Mouse (Mus musculus) brain, adult 2 months (tissue): ENCODE measurements around the gene Hdac10.

Experiments used
- DNase-seq: peaks from one replicate; pipeline ENCODE4 v3.0.0; 2011; ENCODE audit warnings: low read depth, low spot score

Hdac10 gene

GRCm38 (mm10) chr15:89148496-89149270 is 20.2 kb upstream of the Hdac10 start:
- peak; percentile 41 for DNase-seq

- DNase-seq: no peak
Observed at GRCm38 (mm10) chr15:89147895-89148294, 19.4 kb upstream of the Hdac10 start.

GRCm38 (mm10) chr15:89147456-89147855 is 19.0 kb upstream of the Hdac10 start:
- no peak for DNase-seq

- DNase-seq: peak; percentile 76
Observed at GRCm38 (mm10) chr15:89147024-89147423, 18.5 kb upstream of the Hdac10 start.

GRCm38 (mm10) chr15:89146537-89146936 is 18.0 kb upstream of the Hdac10 start:
- DNase-seq: peak; percentile 88

GRCm38 (mm10) chr15:89145813-89146350 is 17.4 kb upstream of the Hdac10 start:
- no peak for DNase-seq

DNA sequence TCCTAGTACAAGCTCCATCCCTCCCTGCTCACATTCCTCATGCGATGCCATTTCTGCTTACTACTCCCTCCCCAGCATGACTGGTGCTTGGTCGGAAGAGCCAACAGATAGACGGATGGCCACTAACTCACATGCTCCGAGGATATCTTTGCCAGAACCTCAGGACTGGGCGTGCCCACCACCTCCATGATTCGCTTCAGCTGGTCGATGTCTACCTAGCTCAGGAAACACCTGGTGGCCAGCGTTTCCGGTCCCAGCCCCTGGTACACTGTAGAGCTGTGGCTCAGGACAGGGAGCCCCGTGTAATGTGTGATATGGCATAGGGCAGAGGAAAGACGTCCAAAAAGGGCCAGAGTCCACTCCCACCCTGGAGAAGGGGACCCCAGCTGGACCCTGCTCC is 16.5 kb upstream of the Hdac10 start:
- DNase-seq: no peak

DNA sequence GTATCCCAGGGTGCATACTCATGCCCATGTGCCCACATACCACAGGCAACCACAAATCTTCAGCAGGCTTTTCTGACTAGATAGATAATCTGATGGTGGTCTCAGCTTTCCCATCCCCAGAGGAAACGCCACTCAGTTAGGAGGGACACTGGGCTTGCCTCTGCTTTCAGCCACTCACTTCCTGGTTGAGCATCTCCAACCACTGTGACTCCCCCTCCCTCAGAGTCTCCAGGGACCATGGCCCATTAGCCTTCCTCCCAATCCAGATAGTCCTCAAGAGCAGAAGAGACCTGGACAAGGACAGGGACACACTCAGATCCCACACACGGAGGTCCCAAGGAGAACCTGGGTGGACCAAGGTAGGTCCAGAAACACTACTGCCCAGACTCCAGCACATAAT is 14.6 kb upstream of the Hdac10 start:
- DNase-seq: no peak

DNA sequence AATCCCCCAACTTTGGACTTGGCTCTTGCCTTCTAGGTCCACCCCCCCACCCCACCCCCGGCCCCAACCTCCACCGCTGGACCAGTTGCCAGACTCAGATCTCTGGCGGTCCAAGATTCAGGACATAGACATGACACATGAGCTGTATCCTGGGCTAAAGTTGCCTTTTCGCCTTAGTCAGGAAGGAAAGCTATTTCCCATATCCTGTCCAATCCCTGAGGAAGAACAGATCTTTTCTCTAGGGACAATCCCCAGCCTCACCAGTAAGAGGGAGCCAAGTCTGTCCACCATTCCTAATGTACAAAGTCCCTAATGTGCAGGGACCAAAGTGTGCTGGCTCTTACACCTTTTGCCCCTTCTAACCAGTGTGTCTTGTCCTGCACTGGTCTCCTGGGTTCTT is 13.4 kb upstream of the Hdac10 start:
- DNase-seq: no peak

GRCm38 (mm10) chr15:89141443-89141842 is 12.9 kb upstream of the Hdac10 start:
- DNase-seq: no peak

DNA sequence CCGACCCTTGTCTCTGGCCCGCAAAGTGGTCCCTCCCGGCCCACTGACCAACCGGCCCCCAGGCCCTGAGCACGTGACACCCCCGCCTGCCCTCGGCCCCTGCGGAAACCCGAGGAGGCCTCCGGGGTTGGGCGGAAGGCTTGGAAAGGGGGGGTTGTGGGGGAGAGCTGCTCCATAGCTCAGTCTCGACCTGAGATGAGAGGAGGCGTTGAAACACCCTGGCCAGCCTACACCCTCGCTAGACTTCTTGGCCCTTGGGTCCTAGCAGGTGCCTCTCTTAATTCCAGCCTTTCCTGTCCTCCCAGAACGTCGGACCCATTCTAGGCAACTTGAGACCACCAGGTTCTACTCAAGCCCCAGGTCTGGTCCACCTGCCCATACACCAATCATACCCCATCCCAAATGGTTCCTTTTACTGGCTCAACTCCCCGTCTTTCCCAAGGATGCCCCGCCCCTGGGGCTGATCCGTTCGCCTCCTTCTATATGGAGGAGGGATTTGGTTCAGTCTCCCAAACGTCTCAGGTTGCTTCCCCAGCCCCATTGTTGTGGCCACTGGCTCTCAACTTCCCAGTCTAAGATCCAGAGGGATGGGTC is 12.3 kb upstream of the Hdac10 start, which contains the start of gene Mapk12:
Gene Mapk12 (minus strand): TSS at position 45 of the 594 bp plus-strand sequence.
- DNase-seq: peak; percentile 79

DNA sequence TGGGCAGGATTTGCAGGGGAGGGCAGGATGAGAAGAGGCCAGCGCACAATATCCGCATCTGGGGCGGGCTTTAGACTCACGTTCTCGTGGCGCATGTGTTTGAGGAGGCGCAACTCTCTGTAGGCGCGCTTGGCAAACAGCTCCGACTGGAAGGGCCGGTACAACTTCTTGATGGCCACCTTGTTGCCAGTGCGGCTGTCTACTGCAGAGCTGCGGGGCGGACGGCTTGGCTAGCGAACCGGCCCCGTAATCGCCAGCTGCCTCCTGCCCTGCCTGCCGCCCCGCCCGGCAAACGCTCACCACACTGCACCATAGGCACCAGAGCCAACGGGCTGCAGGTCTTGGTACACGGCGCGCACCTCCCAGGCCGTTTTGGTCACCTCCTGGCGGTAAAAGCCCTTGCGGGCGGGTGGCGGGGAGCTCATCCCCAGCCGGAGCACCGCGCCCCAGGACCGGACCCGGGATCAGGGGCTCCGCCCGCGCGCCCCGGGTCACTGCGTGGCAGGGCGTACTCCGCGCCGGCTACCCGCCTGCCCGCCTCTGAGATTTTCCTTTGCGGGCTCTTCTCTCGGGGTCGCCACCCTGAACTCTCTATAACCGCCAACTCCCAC is 11.7 kb upstream of the Hdac10 start:
- peak; percentile 91 for DNase-seq

- no peak for DNase-seq
Observed at GRCm38 (mm10) chr15:89138531-89138930, 10.0 kb upstream of the Hdac10 start.

GRCm38 (mm10) chr15:89138046-89138405 is 9.5 kb upstream of the Hdac10 start:
- DNase-seq: peak; percentile 67

- DNase-seq: peak; percentile 82
Observed at GRCm38 (mm10) chr15:89137378-89138045, 9.0 kb upstream of the Hdac10 start.

GRCm38 (mm10) chr15:89136461-89137155 is 8.1 kb upstream of the Hdac10 start:
- no peak for DNase-seq

DNA sequence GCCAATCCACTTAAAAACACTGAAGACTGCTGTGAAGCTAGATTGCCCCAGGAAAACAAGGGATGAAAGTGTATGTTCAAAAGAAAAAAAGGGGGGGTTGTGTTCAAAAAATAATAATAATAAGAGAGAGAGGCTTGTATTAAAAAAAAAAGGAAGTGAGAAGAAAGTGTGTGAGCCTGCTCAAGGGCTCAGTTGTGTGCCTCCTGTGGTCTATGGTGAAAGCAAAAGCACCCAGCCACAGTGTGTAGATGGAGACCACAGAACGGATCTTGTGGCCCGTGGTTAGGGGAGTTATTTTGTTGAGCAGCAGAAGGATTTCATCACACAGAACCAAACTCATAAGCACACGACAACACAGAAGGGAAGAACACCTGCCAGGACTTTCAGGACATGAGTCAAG is 2.8 kb upstream of the Hdac10 start:
- no peak for DNase-seq

- DNase-seq: no peak
Observed at GRCm38 (mm10) chr15:89130245-89130644, 1.7 kb upstream of the Hdac10 start.

DNA sequence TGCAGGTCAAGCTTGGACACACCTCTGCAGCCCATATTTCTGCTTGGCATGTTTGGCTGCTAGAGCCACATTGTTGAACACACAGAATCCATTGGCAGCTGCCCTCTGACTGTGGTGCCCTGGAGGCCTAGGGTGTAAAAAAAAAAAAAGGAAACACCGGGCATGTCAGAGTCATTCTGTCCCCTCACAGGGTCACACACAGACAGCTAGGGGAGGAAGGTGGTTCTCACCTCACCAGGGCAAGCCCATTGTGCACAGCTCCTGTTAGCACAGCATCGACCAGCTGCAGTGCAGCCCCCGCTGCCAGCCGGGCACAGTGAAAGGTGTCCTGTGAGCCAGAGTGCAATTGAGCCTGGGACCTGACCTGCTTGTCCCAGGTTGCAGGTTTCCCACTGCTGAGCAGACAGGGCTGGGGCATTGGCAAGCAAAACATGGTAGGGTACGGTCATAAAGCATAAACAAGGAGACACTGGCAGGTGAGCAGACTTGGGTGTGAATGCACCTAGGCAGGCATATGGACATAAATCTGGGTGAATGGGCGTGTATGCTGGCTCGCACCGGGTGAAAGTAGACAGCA is 1.0 kb downstream of the Hdac10 start:
- no peak for DNase-seq

DNA sequence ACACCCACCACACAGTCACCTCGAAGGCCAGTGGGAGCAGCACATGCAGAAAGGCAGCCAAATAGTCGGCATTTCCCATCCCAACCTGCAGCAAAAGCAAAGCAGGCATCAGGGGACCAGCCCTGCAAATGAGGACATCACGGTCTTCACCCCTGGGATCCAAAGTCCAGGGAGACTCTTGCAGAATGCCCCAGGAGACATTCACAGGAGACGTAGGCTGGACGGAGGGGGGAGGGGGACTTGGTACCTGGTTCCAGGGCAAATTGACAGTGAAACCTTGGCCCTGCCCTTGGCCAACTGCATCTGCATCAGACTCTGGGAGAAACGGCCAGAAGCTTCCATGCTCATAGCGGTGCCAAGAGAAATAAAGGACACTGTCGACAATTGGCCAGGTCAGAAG is 1.9 kb downstream of the Hdac10 start:
- no peak for DNase-seq

DNA sequence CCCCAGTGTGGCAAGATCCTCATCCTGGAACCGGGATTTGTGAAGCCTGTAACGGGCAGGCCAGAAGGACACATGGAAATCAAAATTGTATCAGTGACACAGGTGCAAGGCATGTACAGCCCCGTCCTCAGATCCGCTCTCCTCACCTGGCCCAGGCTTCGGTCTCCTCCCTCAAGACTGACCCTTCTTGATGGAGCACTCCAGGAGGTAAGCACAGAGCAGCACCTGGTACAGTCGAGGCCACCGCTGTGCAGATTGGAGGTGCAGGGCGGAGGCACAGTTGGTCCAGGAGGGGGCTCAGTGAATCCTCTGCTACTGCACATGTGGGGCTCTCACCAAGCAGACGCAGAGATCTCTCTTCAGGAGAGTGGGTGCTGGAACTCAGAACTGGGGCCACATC is 3.1 kb downstream of the Hdac10 start:
- no peak for DNase-seq
